Mouse (Mus musculus): ENCODE measurements around the gene Cmpk1. TPM values are rescaled to one million over a fixed set of nuclear protein-coding genes. Genes with fewer than 3 reads are reported as not detected.
"Not testable (repeated sequence)": the region's sequence is repeated elsewhere in the genome, so short reads cannot be mapped to it uniquely, and the experiment has no call there.

Cmpk1 gene
- total RNA-seq (2015; ENCODE audit: low replicate concordance): 20.9 and 31.3 TPM in 2 replicates
- total RNA-seq (2017; ENCODE audit: low replicate concordance): 19.4 and 29.1 TPM in 2 replicates

DNA sequence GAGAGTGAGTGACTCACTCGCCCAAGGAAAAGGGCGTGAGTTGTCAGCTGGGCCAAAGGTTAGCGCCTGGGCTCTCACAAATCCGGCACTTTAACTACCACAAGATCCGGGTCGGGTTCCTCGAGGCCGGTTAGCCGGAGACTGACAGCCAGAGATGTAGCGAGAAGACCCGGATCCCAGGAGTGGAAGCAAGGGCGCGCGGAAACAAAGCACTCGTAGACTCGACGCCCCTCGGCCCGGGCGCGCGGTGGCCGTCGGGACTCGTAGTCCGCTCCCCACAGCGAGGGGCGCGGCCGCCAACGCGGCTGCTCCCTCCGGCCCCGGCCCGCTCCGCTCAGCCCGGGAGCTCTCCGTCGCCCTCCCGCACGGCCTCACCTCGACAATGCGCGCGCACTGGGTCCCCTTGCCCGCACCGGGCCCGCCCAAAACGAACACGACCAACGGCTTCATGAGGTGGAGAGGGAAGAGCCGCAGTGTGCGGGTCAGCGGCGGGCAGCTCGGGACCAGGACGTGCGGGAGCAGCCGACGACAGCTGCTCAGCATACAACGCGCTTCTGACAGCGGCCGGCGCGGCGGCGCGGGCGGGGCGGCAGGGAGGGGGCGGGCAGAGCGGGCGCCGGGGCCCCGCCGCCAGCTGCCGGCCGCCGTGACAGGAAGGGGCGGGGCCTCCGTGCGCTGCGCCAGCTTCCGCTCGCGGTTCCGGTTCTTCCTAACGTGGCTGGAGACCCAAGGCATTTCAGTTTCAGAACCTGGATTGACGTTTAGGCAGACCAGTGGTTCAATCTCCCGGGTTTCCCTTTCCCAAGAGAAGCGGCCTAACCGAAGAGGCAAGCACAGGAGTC is at the start of gene Cmpk1:
Gene Cmpk1, minus strand, starts transcription at position 651 of the 842 bp plus-strand sequence.
- peak; percentile 89 for ATAC-seq (replicated peaks; ENCODE audit: low FRiP score, poor library complexity, severe bottlenecking)

- ATAC-seq (replicated peaks; ENCODE audit: low FRiP score, poor library complexity, severe bottlenecking): no peak
These were observed 48.0 kb upstream of the Cmpk1 start for GRCm38 (mm10) chr4:115035043-115035442.

GRCm38 (mm10) chr4:115019997-115020396 is 33.0 kb upstream of the Cmpk1 start:
- ATAC-seq (replicated peaks; ENCODE audit: low FRiP score, poor library complexity, severe bottlenecking): no peak

DNA sequence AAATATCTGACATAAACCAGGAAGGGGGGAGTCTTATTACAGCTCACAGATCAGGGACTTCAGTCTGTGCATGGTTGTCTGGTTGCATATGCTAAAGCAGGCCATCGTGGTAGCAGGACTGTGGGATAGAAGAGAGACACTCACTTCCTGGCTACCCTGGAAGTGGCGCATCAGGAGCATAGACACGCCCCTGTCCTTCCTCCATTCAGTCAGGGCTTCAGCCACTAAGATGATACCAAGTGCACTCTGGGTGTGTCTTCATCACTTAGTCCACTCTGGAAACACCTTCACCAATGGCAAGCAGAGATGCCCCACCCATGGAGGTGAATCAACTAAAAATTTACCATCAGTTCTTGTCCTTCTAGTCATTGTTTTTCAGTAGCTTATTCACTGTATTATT is 27.2 kb upstream of the Cmpk1 start:
- no peak for ATAC-seq (replicated peaks; ENCODE audit: low FRiP score, poor library complexity, severe bottlenecking)

DNA sequence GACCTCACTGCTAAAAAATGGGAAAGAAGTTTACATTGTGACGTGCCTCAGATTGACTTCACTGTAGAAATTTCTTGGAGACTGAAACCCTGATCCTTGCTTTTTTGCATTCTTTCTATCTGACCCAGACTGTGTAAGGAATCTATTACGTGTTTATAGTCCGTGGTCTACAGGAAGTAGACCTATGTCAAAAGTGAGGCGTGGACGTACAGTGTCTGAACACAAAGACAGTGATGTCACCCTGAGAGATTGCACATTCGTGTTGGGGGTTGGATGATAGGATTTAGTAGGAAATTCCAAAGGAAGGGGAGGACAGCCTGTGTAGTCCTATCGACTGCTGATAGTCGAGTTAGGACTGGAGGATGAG is 13.4 kb upstream of the Cmpk1 start:
- ATAC-seq (replicated peaks; ENCODE audit: low FRiP score, poor library complexity, severe bottlenecking): peak; percentile 8; the same call in 1 of the 2 replicates

GRCm38 (mm10) chr4:114999773-115000428 is 12.9 kb upstream of the Cmpk1 start, which contains the start of gene Stil:
Gene Stil (plus strand): TSS chr4:115000159.
- ATAC-seq (replicated peaks; ENCODE audit: low FRiP score, poor library complexity, severe bottlenecking): peak; percentile 97

- ATAC-seq (replicated peaks; ENCODE audit: low FRiP score, poor library complexity, severe bottlenecking): no peak
These were observed 12.4 kb upstream of the Cmpk1 start for GRCm38 (mm10) chr4:114999445-114999772.

GRCm38 (mm10) chr4:114997051-114997450 is 10.0 kb upstream of the Cmpk1 start:
- ATAC-seq (replicated peaks; ENCODE audit: low FRiP score, poor library complexity, severe bottlenecking): no peak

- no peak for ATAC-seq (replicated peaks; ENCODE audit: low FRiP score, poor library complexity, severe bottlenecking)
These were observed 7.2 kb upstream of the Cmpk1 start for GRCm38 (mm10) chr4:114994218-114994617.

DNA sequence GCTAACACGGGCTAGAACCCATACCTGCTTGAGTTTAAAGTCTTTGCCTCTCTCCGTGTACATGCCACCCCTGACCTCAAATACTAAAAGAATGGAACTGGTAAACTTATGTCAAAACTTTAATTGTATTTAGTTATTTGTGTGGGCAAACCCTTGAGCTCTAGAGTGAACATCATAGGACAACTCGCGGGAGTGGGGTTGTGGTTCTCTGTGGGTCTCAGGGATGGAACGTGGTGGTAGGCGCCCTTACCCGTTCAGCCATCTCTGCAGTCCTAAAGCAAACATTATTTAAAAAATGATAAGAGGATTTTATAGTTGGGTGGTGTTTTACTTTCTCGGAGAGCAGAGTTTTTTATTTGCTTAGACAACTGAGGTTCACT is 840 bp downstream of the Cmpk1 start:
- ATAC-seq (replicated peaks; ENCODE audit: low FRiP score, poor library complexity, severe bottlenecking): peak; percentile 56

- no peak for ATAC-seq (replicated peaks; ENCODE audit: low FRiP score, poor library complexity, severe bottlenecking)
These were observed 4.0 kb downstream of the Cmpk1 start for GRCm38 (mm10) chr4:114983020-114983419.

GRCm38 (mm10) chr4:114982619-114983018 is 4.4 kb downstream of the Cmpk1 start:
- ATAC-seq (replicated peaks; ENCODE audit: low FRiP score, poor library complexity, severe bottlenecking): no peak

GRCm38 (mm10) chr4:114973229-114973740 is 13.8 kb downstream of the Cmpk1 start:
- ATAC-seq (replicated peaks; ENCODE audit: low FRiP score, poor library complexity, severe bottlenecking): no peak

- no peak for ATAC-seq (replicated peaks; ENCODE audit: low FRiP score, poor library complexity, severe bottlenecking)
These were observed 16.3 kb downstream of the Cmpk1 start for GRCm38 (mm10) chr4:114970736-114971135.

GRCm38 (mm10) chr4:114960881-114961280 is 26.2 kb downstream of the Cmpk1 start:
- ATAC-seq (replicated peaks; ENCODE audit: low FRiP score, poor library complexity, severe bottlenecking): not testable (repeated sequence)

- ATAC-seq (replicated peaks; ENCODE audit: low FRiP score, poor library complexity, severe bottlenecking): no peak
These were observed 27.5 kb downstream of the Cmpk1 start for GRCm38 (mm10) chr4:114959533-114959932.

GRCm38 (mm10) chr4:114958786-114959185 is 28.3 kb downstream of the Cmpk1 start:
- no peak for ATAC-seq (replicated peaks; ENCODE audit: low FRiP score, poor library complexity, severe bottlenecking)

GRCm38 (mm10) chr4:114958231-114958630 is 28.8 kb downstream of the Cmpk1 start:
- no peak for ATAC-seq (replicated peaks; ENCODE audit: low FRiP score, poor library complexity, severe bottlenecking)

GRCm38 (mm10) chr4:114957403-114957802 is 29.6 kb downstream of the Cmpk1 start:
- ATAC-seq (replicated peaks; ENCODE audit: low FRiP score, poor library complexity, severe bottlenecking): no peak

GRCm38 (mm10) chr4:114953172-114953571 is 33.9 kb downstream of the Cmpk1 start:
- ATAC-seq (replicated peaks; ENCODE audit: low FRiP score, poor library complexity, severe bottlenecking): no peak

Data from erythroblast, adult 5-6 weeks (primary cell).